Mouse (Mus musculus) olfactory bulb, adult 2 months (tissue): ENCODE data around the gene Trp53bp2.

Experiments used
- CTCF ChIP-seq: fragments of 200-500 bp; IDR thresholded peaks from 2 replicates; pipeline ENCODE4 v1.5.1; 2012; ENCODE audit warnings: low read depth, mild to moderate bottlenecking, low read length, moderate library complexity; ENCODE audit not compliant: insufficient read depth
- POLR2A ChIP-seq: fragments of 200-500 bp; IDR thresholded peaks from 2 replicates; pipeline ENCODE4 v1.6.1; 2012; ENCODE audit warnings: mild to moderate bottlenecking, low read depth, low read length, moderate library complexity; ENCODE audit not compliant: insufficient read depth

DNA sequence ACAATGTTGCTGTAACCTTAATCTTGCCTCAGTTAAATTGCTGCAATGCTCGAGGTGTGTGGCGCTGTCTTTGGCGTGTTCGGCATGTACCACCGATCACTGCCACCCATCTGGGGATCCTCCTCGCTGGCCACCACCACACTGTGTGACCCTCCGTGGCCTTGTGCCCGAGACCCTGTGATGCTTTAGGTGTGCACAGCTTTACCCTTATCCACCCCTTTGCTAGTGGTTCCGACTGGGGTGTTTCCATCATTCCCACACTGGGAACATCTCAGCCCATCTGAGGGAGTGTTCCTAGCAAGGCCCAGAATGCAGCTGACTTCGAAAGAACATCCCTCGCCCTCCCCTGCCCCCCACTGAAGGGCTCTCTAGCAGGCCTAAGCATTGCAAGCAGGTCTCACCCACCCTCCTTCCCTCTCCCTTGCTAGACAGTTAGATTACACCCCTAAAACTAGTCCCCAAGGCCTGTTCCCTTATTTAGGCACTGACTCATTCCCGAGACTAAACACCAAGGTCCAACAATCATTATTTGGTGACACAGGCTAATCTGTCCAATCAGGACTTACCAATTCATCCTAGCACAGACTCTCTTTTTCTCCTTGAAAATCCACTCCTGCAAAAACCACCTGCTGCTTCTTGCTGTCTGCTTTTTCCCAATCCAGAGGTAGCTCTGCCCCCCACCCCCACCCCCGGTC lies 94.4 kb downstream of the Trp53bp2 start:
- no peak for TF ChIP-seq POLR2A
- TF ChIP-seq CTCF, result no peak
